Mouse (Mus musculus) megakaryocyte, embryonic 14.5 days (primary cell): ENCODE data around the gene Trpc1.

Source experiments
- FLI1 ChIP-seq: IDR thresholded peaks from 2 replicates; pipeline ENCODE4 v1.6.1; 2012; ENCODE audit warnings: low read length, inconsistent platforms, mixed read lengths
- GATA1 ChIP-seq: IDR thresholded peaks from 3 replicates; pipeline ENCODE4 v1.6.1; 2012; ENCODE audit warnings: mixed read lengths, low read length, inconsistent platforms, borderline replicate concordance

DNA sequence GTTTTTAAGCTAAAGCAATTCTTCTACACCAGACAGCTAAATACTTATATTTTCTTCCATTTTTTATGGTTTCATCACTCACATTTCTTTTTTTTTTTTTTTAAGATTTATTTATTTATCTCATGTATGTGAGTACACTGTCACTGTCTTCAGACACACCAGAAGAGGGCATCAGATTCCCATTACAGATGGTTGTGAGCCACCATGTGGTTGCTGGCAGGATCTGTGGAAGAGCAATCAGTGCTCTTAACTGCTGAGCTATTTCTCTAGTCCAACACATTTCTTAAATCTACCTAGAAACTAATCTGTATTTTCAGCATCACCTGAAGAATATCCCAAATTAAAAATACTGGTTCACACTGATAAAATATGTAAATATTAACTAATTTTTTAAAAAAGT is 13.9 kb downstream of the Trpc1 start:
- TF ChIP-seq GATA1 (no peak), FLI1 (no peak)
